Mouse (Mus musculus): Measurements from ENCODE around the gene Slc26a1. TPM values are rescaled to one million over a fixed set of nuclear protein-coding genes. Genes with fewer than 3 reads are reported as not detected.
"Not testable (repeated sequence)": the region's sequence is repeated elsewhere in the genome, so short reads cannot be mapped to it uniquely, and the experiment has no call there.

Slc26a1 gene
- total RNA-seq, 1 experiment from 2014 or later: 1.8 TPM

DNA sequence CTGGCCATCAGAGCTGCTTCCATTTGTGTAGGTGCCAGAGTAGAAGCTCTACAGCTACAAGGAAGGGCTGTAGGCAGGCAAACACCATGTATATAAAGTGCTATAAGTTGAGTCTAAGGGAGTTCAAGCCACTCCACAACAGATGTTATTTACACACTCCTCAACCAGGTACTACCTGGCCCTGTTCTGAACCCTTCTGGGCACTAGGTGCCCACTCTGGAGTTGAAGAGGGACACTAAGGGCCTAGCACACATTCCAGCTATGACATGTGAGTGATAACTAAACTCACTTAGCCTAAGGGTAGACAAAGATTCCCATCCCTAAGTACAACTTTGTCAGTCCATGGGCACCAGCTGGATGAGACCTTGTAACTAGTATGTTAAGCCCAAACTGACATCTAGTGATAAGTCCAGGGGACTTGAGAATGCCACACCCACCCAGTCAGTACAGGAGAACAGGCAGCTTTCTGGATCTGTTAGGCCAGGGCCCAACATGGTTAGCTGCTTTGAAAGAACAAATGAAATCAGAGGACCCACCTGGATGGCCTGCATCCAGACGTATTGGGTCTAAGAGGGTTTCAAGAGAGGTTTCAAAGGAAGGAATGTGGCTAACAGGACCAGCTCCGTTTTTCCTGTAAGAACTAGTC is 27.4 kb downstream of the Slc26a1 start:
- ATAC-seq (replicated peaks in 1 of 2; ENCODE audit: insufficient read depth in 1 of 2, low FRiP score in 2 of 2, low TSS enrichment in 1 of 2, low read depth in 1 of 2, poor library complexity in 2 of 2, severe bottlenecking in 2 of 2): no peak

DNA sequence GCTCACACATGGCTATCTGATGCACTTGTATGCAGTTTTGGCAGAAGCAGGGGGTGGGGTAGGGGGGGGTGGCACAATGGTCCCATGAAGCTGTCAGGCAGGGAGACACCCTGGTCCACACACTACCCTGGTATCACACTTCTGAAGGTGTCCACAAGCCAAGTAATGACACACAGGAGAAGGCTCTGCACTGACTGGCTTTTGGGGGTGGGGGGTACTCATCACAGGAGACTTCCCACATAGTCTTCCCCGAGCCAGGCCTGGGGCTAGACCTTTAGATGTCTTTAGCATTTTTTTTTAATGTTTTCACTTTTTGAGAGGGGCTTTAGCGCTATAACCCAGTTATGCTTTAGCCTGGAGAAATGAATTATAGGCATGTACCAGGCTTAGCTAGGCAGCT is 28.1 kb downstream of the Slc26a1 start:
- no peak for ATAC-seq (replicated peaks in 1 of 2; ENCODE audit: insufficient read depth in 1 of 2, low FRiP score in 2 of 2, low TSS enrichment in 1 of 2, low read depth in 1 of 2, poor library complexity in 2 of 2, severe bottlenecking in 2 of 2)

- ATAC-seq (replicated peaks in 1 of 2; ENCODE audit: insufficient read depth in 1 of 2, low FRiP score in 2 of 2, low TSS enrichment in 1 of 2, low read depth in 1 of 2, poor library complexity in 2 of 2, severe bottlenecking in 2 of 2): no peak
Observed at GRCm38 (mm10) chr5:108646343-108646660, 29.1 kb downstream of the Slc26a1 start.

GRCm38 (mm10) chr5:108645651-108646342 is 29.6 kb downstream of the Slc26a1 start:
- no peak for ATAC-seq (replicated peaks in 1 of 2; ENCODE audit: insufficient read depth in 1 of 2, low FRiP score in 2 of 2, low TSS enrichment in 1 of 2, low read depth in 1 of 2, poor library complexity in 2 of 2, severe bottlenecking in 2 of 2)

DNA sequence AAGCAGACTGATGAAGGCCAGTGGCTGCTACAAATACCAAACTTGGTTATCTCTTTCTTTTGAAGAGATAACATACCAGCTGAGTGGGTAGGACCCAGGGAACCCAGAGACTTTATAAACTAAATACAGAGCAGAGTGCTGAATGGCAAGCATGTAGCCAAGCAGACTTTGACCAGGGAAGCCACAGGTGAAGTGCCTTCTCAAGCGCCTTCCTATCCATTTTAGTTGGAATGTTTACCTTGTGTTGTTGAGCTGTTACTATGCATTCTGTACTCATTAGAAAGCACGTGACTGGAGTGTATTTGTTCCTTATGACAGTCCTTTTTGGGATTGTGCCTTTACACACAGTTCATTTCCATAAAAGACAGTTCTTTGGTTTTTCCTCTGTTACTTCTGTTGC is 31.7 kb downstream of the Slc26a1 start:
- ATAC-seq (replicated peaks in 1 of 2; ENCODE audit: insufficient read depth in 1 of 2, low FRiP score in 2 of 2, low TSS enrichment in 1 of 2, low read depth in 1 of 2, poor library complexity in 2 of 2, severe bottlenecking in 2 of 2): no peak

DNA sequence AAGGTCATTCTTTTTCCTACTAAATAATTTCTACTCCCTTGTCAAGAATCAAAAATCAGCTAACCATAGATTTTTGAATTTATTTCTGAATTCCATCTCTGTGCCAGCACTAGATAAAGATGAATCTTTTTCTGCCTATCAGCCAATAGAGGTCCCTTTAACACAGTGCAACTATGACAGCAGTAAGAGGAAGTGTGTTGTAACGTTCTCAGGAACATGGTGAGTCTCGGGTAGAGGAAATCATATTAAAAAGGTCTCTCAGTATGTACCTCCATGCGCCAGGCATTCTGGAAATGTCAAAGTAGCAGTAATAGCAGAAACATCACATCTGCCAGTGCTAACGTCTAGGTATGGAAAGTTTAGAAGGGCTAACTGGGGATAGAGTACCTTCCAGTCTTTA is 39.2 kb downstream of the Slc26a1 start:
- ATAC-seq (replicated peaks in 1 of 2; ENCODE audit: insufficient read depth in 1 of 2, low FRiP score in 2 of 2, low TSS enrichment in 1 of 2, low read depth in 1 of 2, poor library complexity in 2 of 2, severe bottlenecking in 2 of 2): peak; percentile 76 to 78

DNA sequence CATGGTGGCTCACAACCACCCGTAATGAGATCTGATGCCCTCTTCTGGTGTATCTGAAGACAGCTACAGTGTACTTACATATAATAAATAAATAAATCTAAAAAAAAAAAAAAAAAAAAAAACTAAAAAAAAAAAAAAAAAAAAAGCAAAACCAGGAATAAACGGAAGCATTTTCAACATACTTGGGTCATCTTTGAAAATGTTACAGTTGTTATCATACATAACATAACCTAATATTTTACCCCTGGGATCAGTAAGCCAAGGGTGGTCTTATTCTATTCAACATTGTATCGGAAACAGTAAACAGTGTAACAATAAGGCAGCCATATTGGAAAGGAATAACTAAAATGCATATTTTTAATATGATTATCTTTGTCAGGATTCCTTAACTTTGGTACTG is 41.3 kb downstream of the Slc26a1 start:
- not testable (repeated sequence) for ATAC-seq (replicated peaks in 1 of 2; ENCODE audit: insufficient read depth in 1 of 2, low FRiP score in 2 of 2, low TSS enrichment in 1 of 2, low read depth in 1 of 2, poor library complexity in 2 of 2, severe bottlenecking in 2 of 2)

DNA sequence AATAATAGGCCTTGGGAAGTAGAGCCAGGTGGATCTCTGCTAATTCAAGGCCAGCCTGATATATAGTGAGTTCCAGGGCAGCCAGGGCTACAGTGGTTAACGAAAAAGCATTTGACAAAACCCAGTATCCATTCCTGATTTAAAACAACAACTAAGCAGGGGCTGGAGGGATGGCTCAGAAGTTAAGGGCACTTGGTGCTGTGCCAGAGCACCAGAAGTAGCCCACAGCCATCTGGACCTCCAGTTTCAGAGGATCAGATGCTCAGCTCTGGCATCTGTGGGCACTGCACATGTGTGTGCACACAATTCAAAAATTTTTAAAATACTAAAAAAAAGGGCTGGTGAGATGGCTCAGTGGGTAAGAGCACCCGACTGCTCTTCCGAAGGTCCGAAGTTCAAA is 41.7 kb downstream of the Slc26a1 start:
- no peak for ATAC-seq (replicated peaks in 1 of 2; ENCODE audit: insufficient read depth in 1 of 2, low FRiP score in 2 of 2, low TSS enrichment in 1 of 2, low read depth in 1 of 2, poor library complexity in 2 of 2, severe bottlenecking in 2 of 2)

GRCm38 (mm10) chr5:108629634-108630483 is 45.5 kb downstream of the Slc26a1 start, which contains the start of the genes Gak and Tmem175:
TSS of gene Gak (minus strand) at chr5:108629755.
TSS of gene Tmem175 (plus strand) at chr5:108629770.
- peak; percentile 93 to 98 for ATAC-seq (replicated peaks in 1 of 2; ENCODE audit: insufficient read depth in 1 of 2, low FRiP score in 2 of 2, low TSS enrichment in 1 of 2, low read depth in 1 of 2, poor library complexity in 2 of 2, severe bottlenecking in 2 of 2)

- peak; percentile 47 to 52 for ATAC-seq (replicated peaks in 1 of 2; ENCODE audit: insufficient read depth in 1 of 2, low FRiP score in 2 of 2, low TSS enrichment in 1 of 2, low read depth in 1 of 2, poor library complexity in 2 of 2, severe bottlenecking in 2 of 2)
Observed at GRCm38 (mm10) chr5:108628891-108629633, 46.3 kb downstream of the Slc26a1 start.

- ATAC-seq (replicated peaks in 1 of 2; ENCODE audit: insufficient read depth in 1 of 2, low FRiP score in 2 of 2, low TSS enrichment in 1 of 2, low read depth in 1 of 2, poor library complexity in 2 of 2, severe bottlenecking in 2 of 2): no peak
Observed at GRCm38 (mm10) chr5:108626050-108626660, 49.2 kb downstream of the Slc26a1 start.

- ATAC-seq (replicated peaks in 1 of 2; ENCODE audit: insufficient read depth in 1 of 2, low FRiP score in 2 of 2, low TSS enrichment in 1 of 2, low read depth in 1 of 2, poor library complexity in 2 of 2, severe bottlenecking in 2 of 2): no peak
Observed at GRCm38 (mm10) chr5:108621870-108622269, 53.5 kb downstream of the Slc26a1 start.

Other genes with a start within 250 kb of the Slc26a1 start
- gene Atp5k, start 241.1 kb downstream of the Slc26a1 start, total RNA-seq (2017): 109 and 213 TPM in 2 replicates
- 0.30 and 0.81 TPM in 2 replicates for gene Mfsd7a, start 226.7 kb downstream of the Slc26a1 start, total RNA-seq (2017)
- gene Pcgf3, start 214.3 kb downstream of the Slc26a1 start, total RNA-seq (2017): 12.3 and 19.4 TPM in 2 replicates
- gene Cplx1, start 125.5 kb downstream of the Slc26a1 start, total RNA-seq (2017): not detected in 2 replicates
- gene Gak, start 45.8 kb downstream of the Slc26a1 start, total RNA-seq (2017): 91.3 and 96.3 TPM in 2 replicates
- gene Tmem175, start 45.8 kb downstream of the Slc26a1 start, total RNA-seq (2017): 16.2 and 23.0 TPM in 2 replicates
- gene Idua, start 15.2 kb downstream of the Slc26a1 start, total RNA-seq (2017): 8.6 and 10.9 TPM in 2 replicates
- 4.7 and 23.1 TPM in 2 replicates for gene Dgkq, start 5.9 kb downstream of the Slc26a1 start, total RNA-seq (2017)
- gene Fgfrl1, start 16.8 kb upstream of the Slc26a1 start, total RNA-seq (2017): 3.5 and 5.0 TPM in 2 replicates
- gene Rnf212, start 99.4 kb upstream of the Slc26a1 start, total RNA-seq (2017): not detected in 2 replicates
- gene Tmed11, start 119.8 kb upstream of the Slc26a1 start, total RNA-seq (2017): not detected in 2 replicates
- not detected in 2 replicates for gene Vmn2r8, start 133.3 kb upstream of the Slc26a1 start, total RNA-seq (2017)
- not detected in 2 replicates for gene Vmn2r9, start 177.0 kb upstream of the Slc26a1 start, total RNA-seq (2017)